Mouse (Mus musculus) inflammation-experienced regulatory T-cells, adult 6 months (primary cell): ENCODE measurements around the gene Mmp24. TPM values are rescaled to one million over a fixed set of nuclear protein-coding genes. Genes with fewer than 3 reads are reported as not detected.
"Not testable (repeated sequence)": the region's sequence is repeated elsewhere in the genome, so short reads cannot be mapped to it uniquely, and the experiment has no call there.

ENCODE experiments used
- ATAC-seq: one replicate; pipeline ENCODE4 v1.8.0; 2017
- polyA plus RNA-seq, 3 experiments: library from polyadenylated mRNA; unstranded; fragments of 100-300 nt; shearing (Covaris generic); gene quantifications; one replicate each; pipeline ENCODE4 v1.2.1; 2017

Mmp24 gene
- polyA plus RNA-seq, result not detected

DNA sequence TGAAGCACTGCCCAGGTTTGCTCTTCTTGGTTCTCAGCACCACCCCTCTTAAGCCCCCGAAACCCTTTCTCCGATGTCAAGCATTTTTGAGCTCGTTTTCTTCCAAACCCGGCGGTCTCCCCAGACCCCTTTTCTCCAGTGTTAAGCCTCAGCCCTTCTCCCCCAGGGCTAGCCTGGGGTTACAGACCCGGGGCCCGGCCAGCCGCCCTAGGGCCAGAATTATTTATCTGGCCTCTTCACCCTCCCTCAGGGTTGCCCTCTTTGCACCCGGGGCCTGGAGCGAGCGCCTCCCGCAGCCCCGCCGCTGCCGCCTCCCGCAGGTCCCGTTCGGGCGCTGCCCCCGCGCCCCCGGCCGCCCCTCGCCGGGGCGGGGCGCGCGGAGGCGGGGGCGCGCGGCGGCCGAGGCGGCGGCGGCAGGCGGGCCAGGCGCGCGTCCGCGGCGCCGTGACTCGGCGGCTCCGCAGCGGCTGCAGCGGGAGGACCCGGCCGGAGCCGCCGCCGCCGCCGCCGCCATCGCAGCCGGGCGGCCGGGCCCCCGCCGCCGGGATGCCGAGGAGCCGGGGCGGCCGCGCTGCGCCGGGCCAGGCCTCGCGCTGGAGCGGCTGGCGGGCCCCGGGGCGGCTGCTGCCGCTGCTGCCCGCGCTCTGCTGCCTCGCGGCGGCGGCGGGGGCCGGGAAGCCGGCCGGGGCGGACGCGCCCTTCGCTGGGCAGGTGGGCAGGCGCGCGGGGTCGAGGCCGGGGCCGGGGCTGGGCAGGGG is at the start of gene Mmp24:
Gene Mmp24 (plus strand): TSS at position 416 of the 758 bp plus-strand sequence.
- ATAC-seq, result no peak

- no peak for ATAC-seq
Measured at GRCm38 (mm10) chr2:155726302-155726701, 48.8 kb upstream of the Mmp24 start.

DNA sequence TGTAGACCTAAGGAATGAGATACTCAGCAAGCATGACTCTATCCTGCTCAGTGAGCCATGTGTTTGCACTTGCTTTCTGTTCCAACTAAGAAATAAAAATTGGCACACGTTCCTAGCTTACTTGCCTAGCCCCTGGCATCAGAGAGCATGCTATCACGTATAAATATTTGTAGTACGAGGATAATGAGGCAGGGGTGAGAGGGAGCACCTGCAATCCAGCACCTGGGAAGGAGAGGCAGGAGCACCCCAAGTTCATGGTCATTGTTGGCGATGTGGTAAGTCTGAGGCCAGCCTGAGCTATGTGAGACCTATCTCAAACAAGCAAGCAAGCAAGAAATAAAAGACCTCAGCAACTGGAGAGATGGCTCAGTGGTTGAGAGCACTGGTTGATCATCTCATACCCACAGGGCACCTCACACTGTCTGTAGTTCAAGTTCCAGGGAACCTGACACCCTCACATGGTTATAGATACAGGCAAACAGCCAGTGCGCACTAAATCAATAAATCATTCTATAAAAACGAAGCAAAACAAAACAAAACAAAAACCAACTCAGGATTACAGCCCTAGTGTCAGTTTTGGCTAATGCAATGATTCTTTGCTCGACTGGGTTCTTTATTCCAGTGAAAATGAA is 47.3 kb upstream of the Mmp24 start:
- no peak for ATAC-seq

DNA sequence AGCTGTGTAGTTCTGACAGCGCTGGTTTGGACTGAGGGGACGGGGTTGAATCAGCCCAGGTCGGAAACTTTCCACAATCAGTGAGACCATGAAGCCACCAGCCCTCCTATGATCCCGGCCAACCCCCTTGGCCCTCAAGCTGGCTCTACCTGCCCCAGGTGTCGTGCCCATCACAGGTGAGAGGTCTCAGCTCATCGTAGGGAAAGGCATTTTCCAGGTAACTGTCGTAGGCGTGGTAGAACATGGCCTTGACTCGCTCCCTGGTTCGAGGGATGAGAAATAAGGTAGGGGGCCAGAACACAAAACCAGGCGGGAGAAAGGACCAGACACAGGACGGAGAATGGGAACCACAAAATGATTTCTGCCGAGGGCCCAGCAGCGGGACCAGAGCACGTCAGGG is 46.4 kb upstream of the Mmp24 start:
- no peak for ATAC-seq

DNA sequence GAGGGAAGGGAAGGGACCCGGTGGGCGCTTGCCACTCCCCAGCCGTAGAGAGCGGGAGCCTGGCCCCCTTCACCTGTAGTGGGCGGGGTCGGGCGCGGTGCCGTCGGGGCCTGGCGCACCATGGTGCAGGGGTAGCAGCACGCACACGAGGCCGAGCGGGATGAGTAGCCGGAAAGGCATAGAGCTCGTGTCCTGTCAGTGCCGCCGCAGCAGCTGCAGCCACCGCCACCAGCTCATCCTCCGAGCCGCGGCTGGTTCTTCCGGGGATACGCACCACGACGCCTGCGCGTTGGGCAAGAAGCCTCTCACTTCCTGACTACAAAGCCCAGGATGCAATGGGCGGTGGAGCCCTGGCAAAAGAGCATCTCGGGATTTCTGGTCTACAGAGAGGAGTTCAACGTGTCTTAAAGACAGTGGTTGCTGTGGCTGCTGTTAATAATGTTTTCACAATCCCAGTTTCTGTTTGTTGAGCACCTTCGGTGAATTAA is 45.9 kb upstream of the Mmp24 start, which contains the start of gene Edem2:
Gene Edem2 (minus strand): TSS at position 318 of the 488 bp plus-strand sequence.
- ATAC-seq, result peak; percentile 99

GRCm38 (mm10) chr2:155735080-155735479 is 40.1 kb upstream of the Mmp24 start:
- ATAC-seq, result no peak

DNA sequence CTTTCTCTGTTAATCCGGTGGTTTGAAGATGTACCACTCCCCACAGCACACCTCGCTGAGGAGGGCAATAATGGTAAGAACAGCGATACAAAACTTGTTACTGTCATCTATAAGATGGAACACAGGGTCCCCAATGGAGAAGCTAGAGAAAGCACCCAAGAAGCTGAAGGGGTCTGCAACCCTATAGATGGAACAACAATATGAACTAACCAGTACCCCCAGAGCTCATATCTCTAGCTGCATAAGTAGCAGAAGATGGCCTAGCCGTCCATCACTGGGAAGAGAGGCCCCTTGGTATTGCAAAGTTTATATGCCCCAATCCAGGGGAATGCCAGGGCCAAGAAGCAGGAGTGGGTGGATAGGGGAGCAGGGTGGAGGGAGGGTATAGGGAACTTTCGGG is 39.4 kb upstream of the Mmp24 start, which contains the start of gene Gm17581:
Gene Gm17581 (minus strand): TSS at position 101 of the 400 bp plus-strand sequence.
- not testable (repeated sequence) for ATAC-seq

GRCm38 (mm10) chr2:155736936-155737335 is 38.2 kb upstream of the Mmp24 start:
- ATAC-seq, result no peak

DNA sequence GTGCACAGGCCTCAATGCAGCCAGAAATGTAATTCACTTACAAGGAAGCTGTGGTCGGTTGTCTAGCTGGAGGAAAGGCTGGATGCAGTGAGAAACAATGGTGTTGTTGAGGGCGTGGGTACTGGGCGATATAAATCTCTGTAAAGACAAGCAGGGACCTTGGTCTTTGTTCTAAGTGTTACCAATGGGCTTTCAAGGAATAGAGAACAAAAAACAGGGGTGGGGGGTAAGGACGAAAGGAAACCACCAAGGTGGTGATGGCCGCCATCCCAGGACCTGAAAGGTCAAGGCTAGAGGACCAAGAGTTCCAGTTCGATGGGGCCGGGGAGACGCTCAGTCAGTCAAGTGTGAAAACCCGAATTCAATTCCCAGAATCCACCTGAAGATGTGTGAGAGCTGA is 37.3 kb upstream of the Mmp24 start:
- no peak for ATAC-seq

DNA sequence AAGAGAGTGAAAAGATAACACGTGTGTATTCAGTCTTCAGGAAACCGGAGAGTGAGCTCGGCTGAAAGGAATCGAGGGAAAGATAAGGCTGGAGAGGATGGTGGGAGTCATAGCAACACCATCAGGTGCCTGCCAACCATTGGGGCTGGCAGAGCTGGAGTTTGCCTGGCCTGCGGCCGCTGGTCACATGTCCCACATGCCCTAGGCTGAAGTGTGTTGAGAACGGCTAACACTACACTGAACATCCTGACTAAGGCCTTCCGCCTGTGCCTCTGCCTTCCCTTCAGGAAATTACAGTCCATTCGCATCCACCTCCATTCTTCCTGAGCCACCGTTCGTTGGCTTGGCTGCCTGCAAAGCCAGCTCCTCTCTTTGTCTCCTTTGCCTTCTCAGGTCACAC is 32.9 kb upstream of the Mmp24 start:
- ATAC-seq, result no peak

DNA sequence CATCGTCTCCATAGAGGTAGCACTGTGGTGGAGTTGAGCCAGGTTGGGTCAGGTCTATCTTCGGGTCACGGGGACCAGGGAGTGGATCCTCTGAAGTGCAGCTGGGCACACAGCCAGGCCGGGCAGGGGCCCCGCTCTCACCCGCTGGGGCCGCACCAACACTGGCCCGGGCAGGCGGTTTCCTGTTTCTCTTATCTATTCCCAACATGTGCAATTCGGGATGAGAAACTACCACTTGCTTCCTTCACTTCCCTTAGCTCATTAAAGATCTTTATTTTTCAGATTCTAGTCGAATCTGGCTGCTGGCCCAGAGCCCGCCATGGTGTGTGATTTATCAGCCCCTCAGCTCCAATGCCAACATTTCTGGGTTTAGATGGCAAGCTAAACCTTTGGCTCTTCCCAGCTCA is 32.2 kb upstream of the Mmp24 start:
- no peak for ATAC-seq

- no peak for ATAC-seq
Measured at GRCm38 (mm10) chr2:155743351-155743750, 31.8 kb upstream of the Mmp24 start.

GRCm38 (mm10) chr2:155745487-155745886 is 29.7 kb upstream of the Mmp24 start:
- ATAC-seq, result no peak

GRCm38 (mm10) chr2:155749394-155749793 is 25.7 kb upstream of the Mmp24 start:
- no peak for ATAC-seq

DNA sequence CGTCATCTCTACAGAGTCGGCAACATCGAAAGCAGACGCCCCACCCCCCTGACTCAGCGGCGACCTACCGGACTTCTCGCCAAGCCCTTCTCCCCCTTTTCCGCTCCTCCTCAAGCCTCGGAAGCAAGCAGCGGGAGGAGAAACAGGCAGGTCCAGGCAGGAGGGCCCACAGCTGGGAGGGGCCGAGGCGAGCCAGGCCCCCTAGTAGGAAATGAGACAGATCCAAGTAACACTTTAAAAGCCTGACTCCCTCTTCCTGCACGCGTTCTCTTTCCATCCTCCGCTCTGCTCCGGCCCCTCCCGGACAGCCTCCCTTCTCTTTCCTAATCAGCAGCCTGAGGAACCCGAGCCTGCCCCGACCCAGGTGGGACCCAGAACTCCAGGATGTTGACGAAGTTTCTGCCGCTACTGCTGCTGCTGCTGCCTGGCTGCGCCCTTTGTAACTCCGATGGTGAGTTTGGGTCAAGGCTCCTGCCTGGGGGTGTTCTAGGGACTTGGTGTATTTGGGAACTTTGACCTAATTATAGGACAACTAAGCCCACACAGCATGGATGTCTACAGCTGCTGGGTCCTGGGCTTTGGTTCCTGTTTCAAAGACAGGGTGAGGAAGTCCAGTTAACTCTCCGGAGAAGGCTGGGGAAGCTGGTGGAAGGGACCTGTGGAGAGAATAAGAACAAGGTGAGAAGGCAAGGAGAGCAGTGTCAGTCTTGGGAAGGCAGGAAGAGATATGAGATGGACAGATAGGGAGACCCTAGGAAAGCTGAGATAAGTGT is 23.9 kb upstream of the Mmp24 start, which contains the start of gene Procr:
Gene Procr (plus strand): TSS at position 104 of the 773 bp plus-strand sequence.
- no peak for ATAC-seq

GRCm38 (mm10) chr2:155755746-155756145 is 19.4 kb upstream of the Mmp24 start:
- ATAC-seq, result no peak

DNA sequence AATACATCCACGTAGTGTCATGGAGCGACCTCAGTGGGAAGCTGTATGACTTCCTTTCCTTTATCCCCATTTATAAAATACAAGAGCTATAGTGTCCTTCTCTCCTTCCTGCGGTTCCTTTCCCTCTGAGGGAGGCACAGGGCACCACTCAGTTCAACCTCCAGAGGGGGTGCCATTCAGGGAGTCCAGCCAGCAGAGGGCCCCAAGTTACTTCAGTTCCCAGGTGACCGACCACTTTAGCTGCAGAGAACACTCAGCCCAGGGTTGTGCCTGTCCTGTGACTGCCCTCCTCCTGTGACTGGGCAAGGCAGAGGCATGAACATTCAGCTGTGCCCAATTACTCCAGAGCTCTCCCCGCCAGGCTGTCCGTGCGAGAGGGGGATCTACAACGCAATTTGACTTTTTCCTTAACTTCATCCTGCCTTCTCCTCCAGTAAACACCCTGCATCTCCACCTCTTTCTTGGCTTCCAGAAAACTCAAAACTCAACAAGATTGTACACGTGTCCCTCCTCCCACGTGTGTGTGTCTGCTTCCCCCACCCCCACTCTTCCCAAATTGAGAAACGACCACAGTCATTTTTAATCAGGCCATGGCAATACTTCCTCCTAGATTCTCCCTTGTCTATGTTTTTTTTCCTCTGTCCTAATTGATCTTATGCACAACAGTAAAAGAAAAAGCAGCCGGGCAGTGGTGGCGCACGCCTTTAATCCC is 18.1 kb upstream of the Mmp24 start:
- ATAC-seq, result no peak

- peak; percentile 56 for ATAC-seq
Measured at GRCm38 (mm10) chr2:155764679-155765418, 10.3 kb upstream of the Mmp24 start.

DNA sequence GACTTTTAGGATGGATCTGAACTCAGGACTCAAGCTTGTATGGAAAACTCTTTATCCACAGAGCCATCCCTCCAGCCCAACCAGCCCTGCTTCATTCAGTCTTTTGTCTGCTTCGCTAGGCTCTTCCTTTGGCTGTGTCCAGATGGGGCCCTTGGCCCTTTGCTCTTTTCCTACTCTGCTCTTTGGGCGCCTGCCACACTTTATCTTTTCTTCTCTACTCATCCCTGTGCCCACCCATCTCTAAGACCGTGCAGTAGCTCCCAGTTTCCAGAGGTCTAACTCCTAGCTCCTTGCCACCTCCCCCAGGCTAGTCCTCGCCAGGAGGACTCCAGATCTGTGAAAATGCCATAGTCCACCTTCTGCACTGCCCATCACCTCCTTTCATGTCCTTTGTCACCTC is 1.5 kb upstream of the Mmp24 start:
- ATAC-seq, result no peak

DNA sequence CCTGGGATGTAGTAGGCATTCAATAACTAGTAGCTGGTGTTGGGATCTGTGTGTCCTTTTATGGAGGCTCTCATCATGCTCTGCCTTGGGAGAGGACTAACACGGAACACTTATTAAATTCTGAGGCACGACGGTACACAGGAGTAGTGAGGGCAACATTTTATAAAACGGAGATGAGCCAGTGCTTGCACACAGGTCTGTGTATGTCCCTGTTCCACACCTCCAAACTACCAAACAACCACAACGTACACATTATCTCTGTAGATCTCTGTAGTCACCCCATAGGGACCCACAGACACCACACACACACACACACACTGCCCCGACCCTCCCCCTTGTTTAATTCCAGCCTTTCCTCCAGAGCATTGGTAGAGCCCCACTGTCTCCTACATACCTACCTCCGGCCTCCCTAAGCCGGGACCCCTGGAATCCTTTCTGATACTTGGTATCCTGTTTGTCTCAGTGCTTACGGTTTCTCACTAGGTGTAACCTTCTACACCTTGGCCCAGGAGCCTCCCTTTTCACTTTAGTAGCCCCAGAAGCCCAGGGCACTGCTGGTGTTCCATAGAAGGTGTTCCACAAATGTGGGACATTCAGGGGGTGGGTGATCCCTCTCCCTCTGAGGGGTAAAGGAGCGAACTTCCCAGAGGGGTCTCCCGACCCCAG is 748 bp upstream of the Mmp24 start:
- no peak for ATAC-seq

DNA sequence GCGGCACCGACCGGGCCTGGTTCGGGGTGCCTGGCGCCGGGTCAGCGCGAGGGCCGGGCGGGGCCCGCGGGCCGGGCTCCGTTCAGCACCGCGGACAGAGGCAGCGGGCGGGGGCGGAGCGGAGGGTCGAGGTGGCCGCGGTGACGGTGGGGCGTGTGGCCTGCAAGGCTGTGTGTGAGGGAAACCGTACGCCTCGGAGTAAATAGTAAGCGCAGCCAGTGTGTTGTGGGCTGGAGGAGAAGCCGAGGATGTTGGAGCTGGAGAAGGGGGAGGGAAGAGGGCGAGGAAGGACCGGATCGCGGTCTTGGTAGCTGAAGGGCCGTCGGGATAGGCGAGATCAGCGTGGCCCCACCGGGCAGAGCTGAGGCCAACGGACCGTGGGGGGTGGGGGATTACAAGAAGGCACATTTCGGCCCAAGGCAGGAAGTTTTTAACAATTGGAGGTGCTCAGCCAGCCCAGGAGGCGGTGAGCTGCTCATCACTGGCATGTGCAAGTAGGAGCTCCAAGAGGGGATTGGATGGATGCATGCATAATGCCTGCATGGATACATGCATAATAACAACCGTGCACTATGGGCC is 632 bp downstream of the Mmp24 start:
- ATAC-seq, result no peak
